ENCODE assay signal across 9 mouse cellular contexts in the genomic region with DNA sequence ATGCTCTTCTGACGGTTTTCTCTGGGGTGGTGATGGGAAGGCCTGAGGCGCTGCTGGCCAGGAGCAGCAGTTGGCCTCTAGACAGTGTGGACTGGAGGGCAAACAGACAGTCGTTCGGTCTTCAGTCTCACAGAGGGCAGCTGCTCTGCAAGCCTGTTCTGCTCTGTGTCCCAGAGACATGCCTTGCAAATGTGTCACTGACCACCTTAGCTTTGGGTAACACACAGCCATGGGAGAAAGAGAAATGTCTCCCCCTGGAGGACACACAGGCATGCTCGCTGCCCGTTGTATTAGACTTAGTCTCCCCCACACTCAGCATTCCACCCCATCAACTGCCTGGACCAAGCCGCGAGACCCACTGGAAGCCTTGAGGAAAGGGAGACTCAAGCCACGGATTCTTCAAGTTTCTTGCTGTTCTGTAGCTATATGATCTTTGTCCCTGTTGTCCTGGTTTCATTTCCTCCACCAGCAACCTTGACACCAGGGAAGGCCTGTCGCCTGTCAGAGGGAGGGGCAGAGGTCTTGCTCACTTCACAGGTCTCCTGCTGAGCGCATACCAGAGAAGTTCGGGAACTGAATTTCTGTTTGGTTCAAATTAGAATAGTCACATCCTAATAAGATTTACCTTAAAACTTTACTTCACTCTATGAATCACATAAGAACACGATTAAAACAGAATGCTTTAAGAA.
DNase-seq lines count a peak whose midpoint lies in the region; ATAC-seq and TF ChIP-seq lines count a peak whose summit lies in the region.
"Had no signal": no experiment of that assay in that cellular context is flagged by ENCODE, and none has a peak within 500 bp of the region (broad histone marks: within the 10 kb centered on the region; RNA-seq: fewer than 3 reads in every experiment).

No protein-coding gene starts in this region.

- no peaks in the 10 kb centered on the region for H3K9me3 ChIP-seq in heart, embryonic 15.5 days (replicated peaks)
- no peaks in the 10 kb centered on the region for H3K9me3 ChIP-seq in liver, embryonic 12.5 days (replicated peaks)
- H3K9me3 ChIP-seq in neural tube, embryonic 14.5 days (ENCODE audit: control insufficient read depth, low read length) = no peaks in the 10 kb centered on the region
- H3K9me3 ChIP-seq: liver, embryonic 15.5 days had no signal

- ATAC-seq in CD4-positive, CD25-positive, alpha-beta regulatory T cell, adult 4 months = peak; percentile 84
- peak; percentile 52 for ATAC-seq in erythroid progenitor cell, adult 5-6 weeks (replicated peaks; ENCODE audit: low FRiP score, poor library complexity, severe bottlenecking)
- peak; percentile 47; the same call in 1 of the 2 replicates for ATAC-seq in heart, embryonic 15.5 days (replicated peaks; ENCODE audit: insufficient number of reproducible peaks, insufficient read depth, low FRiP score, low read depth)
- peak; percentile 32; the same call in 1 of the 2 replicates for ATAC-seq in liver, embryonic 12.5 days
- peak; percentile 81; the same call in 1 of the 2 replicates for ATAC-seq in neural tube, embryonic 14.5 days (ENCODE audit: low read depth)

- H3K9ac ChIP-seq in heart, embryonic 15.5 days = no peak overlapping the region
- no peak overlapping the region for H3K9ac ChIP-seq in liver, embryonic 12.5 days
- H3K9ac ChIP-seq in neural tube, embryonic 14.5 days (replicated peaks; ENCODE audit: low read depth, low read length) = no peak overlapping the region
- H3K9ac ChIP-seq: liver, embryonic 15.5 days had no signal

- TF ChIP-seq POLR2A in brain, embryonic 14.5 days (IDR thresholded peaks at IDR 0.05; ENCODE audit: borderline replicate concordance, extremely low read depth, insufficient read depth, insufficient read length, poor library complexity, severe bottlenecking) = no peak

- peak; percentile 88 for DNase-seq in brain, embryonic 14.5 days (ENCODE audit: low read depth)
- DNase-seq in kidney, postnatal 14 days = peak; percentile 79
- peak; percentile 72 for DNase-seq in testis, postnatal 10 days (ENCODE audit: low spot score)

- no peaks in the 10 kb centered on the region for H3K36me3 ChIP-seq in heart, embryonic 15.5 days
- no peaks in the 10 kb centered on the region for H3K36me3 ChIP-seq in liver, embryonic 12.5 days
- no peaks in the 10 kb centered on the region for H3K36me3 ChIP-seq in neural tube, embryonic 14.5 days (ENCODE audit: control insufficient read depth, insufficient read depth, low read length)
- H3K36me3 ChIP-seq: liver, embryonic 15.5 days had no signal

- no peaks in the 10 kb centered on the region for H3K4me1 ChIP-seq in heart, embryonic 15.5 days (replicated peaks)
- H3K4me1 ChIP-seq in liver, embryonic 12.5 days = no peaks in the 10 kb centered on the region
- 0 out of 2 replicates have a peak, but pooled peaks cover 5% of the 10 kb centered on the region for H3K4me1 ChIP-seq in neural tube, embryonic 14.5 days (ENCODE audit: control insufficient read depth, insufficient read depth, low read length)
- H3K4me1 ChIP-seq: liver, embryonic 15.5 days had no signal

- H3K27ac ChIP-seq in heart, embryonic 15.5 days = no peak overlapping the region
- H3K27ac ChIP-seq in liver, embryonic 12.5 days = no peak overlapping the region
- H3K27ac ChIP-seq in neural tube, embryonic 14.5 days (ENCODE audit: low read depth, low read length) = no peak overlapping the region
- H3K27ac ChIP-seq: liver, embryonic 15.5 days had no signal

- WGBS in heart, embryonic 15.5 days = 22% methylated on average over 13 of the region's 13 CpGs
- WGBS in liver, embryonic 12.5 days (ENCODE audit: insufficient replicate concordance) = 24% methylated on average over 13 of the region's 13 CpGs
- 19% methylated on average over 13 of the region's 13 CpGs for WGBS in neural tube, embryonic 14.5 days

- H3K4me2 ChIP-seq in heart, embryonic 15.5 days = no peak overlapping the region
- no peak overlapping the region for H3K4me2 ChIP-seq in liver, embryonic 12.5 days
- no peak overlapping the region for H3K4me2 ChIP-seq in neural tube, embryonic 14.5 days (ENCODE audit: low read depth, low read length)
- H3K4me2 ChIP-seq: liver, embryonic 15.5 days had no signal

- no peak overlapping the region for H3K4me3 ChIP-seq in heart, embryonic 15.5 days
- no peak overlapping the region for H3K4me3 ChIP-seq in liver, embryonic 12.5 days
- H3K4me3 ChIP-seq in neural tube, embryonic 14.5 days (ENCODE audit: low read depth, low read length) = no peak overlapping the region
- H3K4me3 ChIP-seq: liver, embryonic 15.5 days had no signal

- TF ChIP-seq CTCF in brain, embryonic 14.5 days (IDR thresholded peaks at IDR 0.05; ENCODE audit: borderline replicate concordance, extremely low read depth, insufficient read depth, insufficient read length) = peak; percentile 86

- peaks cover 21% of the 10 kb centered on the region for H3K27me3 ChIP-seq in heart, embryonic 15.5 days
- peaks cover 9% of the 10 kb centered on the region; the same call in 1 of the 2 replicates for H3K27me3 ChIP-seq in liver, embryonic 12.5 days (replicated peaks)
- H3K27me3 ChIP-seq in neural tube, embryonic 14.5 days (ENCODE audit: control insufficient read depth, insufficient read depth, low read length) = peaks cover 8% of the 10 kb centered on the region; the same call in 1 of the 2 replicates

Comparison
In these comparisons a context has a peak if more than half of its experiments do, and no peak if none do; other contexts are left out.
1. ATAC-seq: peak in every context shown above with its lines; median percentile 84 in CD4-positive, CD25-positive, alpha-beta regulatory T cell, adult 4 months; 81 in neural tube, embryonic 14.5 days; 52 in erythroid progenitor cell, adult 5-6 weeks; 47 in heart, embryonic 15.5 days; 32 in liver, embryonic 12.5 days.